Mouse (Mus musculus) embryo, embryonic 9.5 days (tissue): Measurements from ENCODE around the gene Krt25.

Experiments used
- DNase-seq: peaks from one replicate; pipeline ENCODE4 v3.0.0-alpha.2; 2017; ENCODE audit errors: extremely low spot score

The Krt25 gene

DNA sequence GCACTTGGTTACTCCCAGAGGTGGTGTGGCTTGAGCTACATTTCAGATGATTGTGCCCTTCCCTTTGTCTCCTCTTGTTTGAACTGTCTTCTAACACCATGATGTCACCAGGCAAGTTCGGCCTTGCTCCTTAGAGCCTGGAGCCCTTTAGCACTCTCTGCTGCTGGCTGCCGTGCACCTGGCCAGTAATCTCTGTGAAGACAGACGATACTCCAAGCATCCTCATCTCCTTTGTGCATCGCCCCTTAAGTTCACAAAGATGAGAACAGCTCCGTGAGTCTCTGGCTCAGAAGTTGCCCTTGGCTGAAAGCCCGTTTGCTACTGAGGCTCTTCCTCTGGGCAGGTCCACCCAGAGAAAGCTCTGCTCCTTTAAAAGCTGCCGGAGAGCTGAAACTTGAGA, 46.0 kb downstream of the Krt25 start:
- DNase-seq = no peak

DNA sequence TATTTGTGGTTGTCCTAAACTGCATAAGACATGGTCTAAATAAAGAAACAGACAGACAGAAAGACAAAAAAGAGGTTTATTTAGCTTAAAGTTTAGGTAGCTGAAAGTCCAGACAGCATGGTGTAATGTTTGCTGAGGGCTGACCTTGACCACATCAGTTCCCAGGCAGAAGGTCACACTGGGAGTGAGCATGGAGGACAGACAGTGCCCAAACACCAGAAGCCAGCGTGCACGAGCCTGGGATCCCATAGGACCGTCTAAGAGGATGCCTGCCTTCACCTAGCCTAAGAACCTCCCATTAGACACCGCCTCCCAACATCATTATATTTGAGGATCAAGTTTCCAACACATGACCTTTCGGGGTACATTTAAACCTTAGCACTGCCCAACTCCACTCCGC, 47.1 kb downstream of the Krt25 start:
- DNase-seq = no peak

DNA sequence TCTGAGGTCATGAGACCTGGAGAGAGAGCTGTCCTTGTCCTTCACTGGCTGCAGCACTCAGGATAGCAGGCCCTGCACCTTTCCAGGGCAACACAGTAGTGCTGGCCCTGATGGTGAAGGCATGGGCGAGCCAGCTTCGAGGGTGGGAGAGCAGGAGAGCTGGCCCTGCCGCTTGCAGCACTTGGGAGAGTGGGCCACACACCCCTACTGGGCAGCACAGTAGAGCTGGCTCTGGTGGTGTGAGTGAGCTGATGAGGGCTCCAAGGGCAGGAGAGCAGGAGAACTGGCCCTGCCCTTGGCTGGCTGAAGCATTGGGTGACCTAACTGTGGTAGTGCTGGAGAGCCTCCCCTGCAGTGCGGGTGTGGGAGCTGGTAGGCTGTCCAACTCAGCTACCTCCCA, 50.0 kb downstream of the Krt25 start:
- no peak for DNase-seq

DNA sequence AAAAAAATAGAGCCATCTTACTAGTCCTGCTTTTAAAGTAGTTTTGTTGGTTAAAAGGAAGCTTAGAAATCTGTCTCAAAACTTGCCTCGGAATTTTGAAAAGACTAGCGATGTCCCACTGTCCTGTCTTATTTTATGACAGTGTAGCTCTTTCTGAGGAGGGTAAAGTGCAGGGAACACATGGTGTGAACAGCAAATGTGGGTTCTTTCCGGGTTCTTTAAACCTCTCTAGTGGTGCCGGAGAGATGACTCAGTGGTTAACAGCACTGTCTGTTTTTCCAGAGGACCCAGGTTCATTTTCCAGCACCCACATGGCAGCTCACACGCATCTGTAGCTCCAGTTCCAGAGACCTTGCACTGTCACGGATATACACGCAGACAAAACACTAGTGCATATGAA, 53.6 kb downstream of the Krt25 start:
- DNase-seq = no peak

DNA sequence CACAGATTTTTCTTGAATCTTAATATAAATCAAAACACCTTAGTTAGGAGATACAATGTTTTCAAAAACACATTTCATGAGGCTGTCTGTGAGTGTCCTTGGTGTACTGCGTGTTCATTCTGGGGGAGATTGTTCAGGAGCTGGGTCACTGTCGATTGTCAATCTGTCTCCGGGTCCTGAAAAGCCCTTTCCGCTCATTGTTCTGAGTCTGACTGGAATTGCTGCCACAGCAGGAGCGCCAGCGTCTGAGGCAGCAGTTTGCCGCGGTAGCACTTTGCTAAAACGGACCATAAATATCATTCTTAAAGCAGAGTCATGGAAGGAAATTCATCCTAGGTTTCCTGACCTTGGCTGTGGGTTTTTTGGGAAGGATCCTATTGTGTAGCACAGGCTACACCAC, 57.0 kb downstream of the Krt25 start:
- DNase-seq = no peak
